Mouse (Mus musculus) hindbrain, embryonic 13.5 days (tissue): Measurements from ENCODE around the gene Mrpl53. TPM values are rescaled to one million over a fixed set of nuclear protein-coding genes. Genes with fewer than 3 reads are reported as not detected.
A peak's percentile ranks its signal among the peaks of the same experiment; 100 is the strongest.

Experiments used
- ATAC-seq: fragments of 200-750 bp; cut with Nextera tagmentation; 2 replicates; pipeline ENCODE4 v1.8.0; 2017; ENCODE audit warnings: moderate TSS enrichment; ENCODE audit not compliant: low FRiP score
- H3K27ac ChIP-seq: fragments of 300-500 bp; sonication (generic); 2 replicates; pipeline ENCODE4 v1.5.1; 2015; ENCODE audit warnings: inconsistent platforms, mild to moderate bottlenecking, moderate library complexity
- H3K27me3 ChIP-seq: fragments of 300-500 bp; sonication (generic); 2 replicates; pipeline ENCODE4 v1.6.1; 2015; ENCODE audit warnings: mild to moderate bottlenecking, inconsistent platforms
- H3K36me3 ChIP-seq: fragments of 300-500 bp; sonication (generic); 2 replicates; pipeline ENCODE4 v1.6.1; 2015; ENCODE audit warnings: mild to moderate bottlenecking, inconsistent platforms
- H3K4me1 ChIP-seq: fragments of 300-500 bp; sonication (generic); replicated peaks from 2 replicates; pipeline ENCODE4 v1.6.1; 2015; ENCODE audit warnings: inconsistent platforms
- H3K4me2 ChIP-seq: fragments of 300-500 bp; sonication (generic); 2 replicates; pipeline ENCODE4 v1.6.1; 2015; ENCODE audit warnings: inconsistent platforms, mild to moderate bottlenecking, moderate library complexity
- H3K4me3 ChIP-seq: fragments of 300-500 bp; sonication (generic); 2 replicates; pipeline ENCODE4 v1.5.1; 2015; ENCODE audit warnings: mild to moderate bottlenecking, inconsistent platforms
- H3K9ac ChIP-seq: fragments of 300-500 bp; sonication (generic); 2 replicates; pipeline ENCODE4 v1.6.1; 2015; ENCODE audit warnings: mild to moderate bottlenecking, inconsistent platforms
- H3K9me3 ChIP-seq: fragments of 300-500 bp; sonication (generic); 2 replicates; pipeline ENCODE4 v1.6.1; 2016; ENCODE audit warnings: inconsistent platforms
- WGBS: fragments of 180-500 bp; shearing (Covaris S2); methylation state at CpG from one replicate; pipeline ENCODE4 v1.1.7; 2015; 5-methylcytosine and 5-hydroxymethylcytosine counted together
- polyA plus RNA-seq: library from polyadenylated mRNA; unstranded; fragments of >200 nt; fragmentation: Nextera tagmentation; extraction: Ambion mirVana; gene quantifications from 2 replicates; pipeline ENCODE4 v1.2.1, GENCODE M21; 2015

The Mrpl53 gene
- polyA plus RNA-seq, 1 experiment from 2014 or later: 123 TPM

- Histone ChIP-seq H3K9me3 (no peaks in the 10 kb centered on the region), H3K4me2 (peak overlapping the region; percentile 98), H3K36me3 (peaks cover 13% of the 10 kb centered on the region), H3K4me1 (peaks cover 23% of the 10 kb centered on the region), H3K27me3 (peaks cover 3% of the 10 kb centered on the region; the same call in 1 of the 2 replicates), H3K4me3 (peak overlapping the region; percentile 80), H3K9ac (peak overlapping the region; percentile 92), H3K27ac (peak overlapping the region; percentile 90)
- peak; percentile 80 for ATAC-seq
- WGBS: 1% methylated on average over 64 of the region's 74 CpGs
Observed at GRCm38 (mm10) chr6:83101688-83102556, 6.9 kb upstream of the Mrpl53 start.

- Histone ChIP-seq H3K9me3 (no peaks in the 10 kb centered on the region), H3K36me3 (peaks cover 19% of the 10 kb centered on the region), H3K9ac (peak overlapping the region; percentile 92), H3K4me3 (peak overlapping the region; percentile 80), H3K4me2 (peak overlapping the region; percentile 98), H3K4me1 (peaks cover 32% of the 10 kb centered on the region), H3K27me3 (peaks cover 3% of the 10 kb centered on the region; the same call in 1 of the 2 replicates), H3K27ac (no peak overlapping the region)
- ATAC-seq: no peak
- WGBS: 43% methylated on average over 11 of the region's 11 CpGs
Observed at GRCm38 (mm10) chr6:83103130-83103650, 5.7 kb upstream of the Mrpl53 start.

GRCm38 (mm10) chr6:83104158-83104557 is 4.7 kb upstream of the Mrpl53 start:
- Histone ChIP-seq H3K4me2 (no peak overlapping the region), H3K4me1 (peaks cover 37% of the 10 kb centered on the region), H3K27me3 (peaks cover 3% of the 10 kb centered on the region; the same call in 1 of the 2 replicates), H3K36me3 (peaks cover 19% of the 10 kb centered on the region), H3K27ac (no peak overlapping the region), H3K9ac (no peak overlapping the region), H3K4me3 (no peak overlapping the region), H3K9me3 (no peaks in the 10 kb centered on the region)
- WGBS: 66% methylated on average over 4 of the region's 4 CpGs
- no peak for ATAC-seq

- WGBS: 33% methylated on average over 13 of the region's 13 CpGs
- Histone ChIP-seq H3K9ac (peak overlapping the region; percentile 89), H3K36me3 (peaks cover 23% of the 10 kb centered on the region), H3K4me3 (peak overlapping the region; percentile 83), H3K4me2 (peak overlapping the region; percentile 82), H3K27me3 (peaks cover 3% of the 10 kb centered on the region; the same call in 1 of the 2 replicates), H3K27ac (peak overlapping the region; percentile 88; the same call in 1 of the 2 replicates), H3K9me3 (no peaks in the 10 kb centered on the region), H3K4me1 (peaks cover 38% of the 10 kb centered on the region)
- no peak for ATAC-seq
Observed at GRCm38 (mm10) chr6:83107566-83108400, 1.1 kb upstream of the Mrpl53 start.

- WGBS: 92% methylated on average over 4 of the region's 4 CpGs
- no peak overlapping the region for H3K9ac ChIP-seq
- no peak overlapping the region for H3K4me3 ChIP-seq
- no peak overlapping the region for H3K4me2 ChIP-seq
- peaks cover 47% of the 10 kb centered on the region for H3K4me1 ChIP-seq
- no peaks in the 10 kb centered on the region for H3K27me3 ChIP-seq
- no peak overlapping the region for H3K27ac ChIP-seq
- no peaks in the 10 kb centered on the region for H3K9me3 ChIP-seq
- ATAC-seq: no peak
- peaks cover 13% of the 10 kb centered on the region for H3K36me3 ChIP-seq
Observed at GRCm38 (mm10) chr6:83111510-83112136, 2.8 kb downstream of the Mrpl53 start.

GRCm38 (mm10) chr6:83115011-83115671 is 6.3 kb downstream of the Mrpl53 start, which contains the start of gene Mogs:
Mogs (plus strand) TSS chr6:83115496.
- H3K9me3 ChIP-seq: no peaks in the 10 kb centered on the region
- H3K4me3 ChIP-seq: peak within 1 kb of the TSS; percentile 88
- peaks cover 55% of the 10 kb centered on the region for H3K4me1 ChIP-seq
- 2% methylated on average over 48 of the region's 58 CpGs for WGBS
- peak within 1 kb of the TSS; percentile 99 for H3K4me2 ChIP-seq
- peak within 1 kb of the TSS; percentile 89 for H3K27ac ChIP-seq
- ATAC-seq: peak; percentile 89
- peak within 1 kb of the TSS; percentile 94 for H3K9ac ChIP-seq
- H3K36me3 ChIP-seq: peaks cover 33% of the 10 kb centered on the region
- H3K27me3 ChIP-seq: no peaks in the 10 kb centered on the region

GRCm38 (mm10) chr6:83115682-83116372 is 7.0 kb downstream of the Mrpl53 start:
- Histone ChIP-seq H3K9me3 (no peaks in the 10 kb centered on the region), H3K9ac (peak overlapping the region; percentile 94), H3K27me3 (no peaks in the 10 kb centered on the region), H3K4me1 (peaks cover 56% of the 10 kb centered on the region), H3K36me3 (peaks cover 30% of the 10 kb centered on the region), H3K27ac (peak overlapping the region; percentile 89), H3K4me3 (peak overlapping the region; percentile 88), H3K4me2 (peak overlapping the region; percentile 99)
- 1% methylated on average over 36 of the region's 48 CpGs for WGBS
- ATAC-seq: peak; percentile 63

- Histone ChIP-seq H3K27ac (peak overlapping the region; percentile 89), H3K27me3 (no peaks in the 10 kb centered on the region), H3K4me2 (peak overlapping the region; percentile 99), H3K4me1 (peaks cover 56% of the 10 kb centered on the region), H3K9me3 (no peaks in the 10 kb centered on the region), H3K36me3 (peaks cover 29% of the 10 kb centered on the region), H3K4me3 (peak overlapping the region; percentile 88), H3K9ac (peak overlapping the region; percentile 94)
- no peak for ATAC-seq
- WGBS: 83% methylated on average over 11 of the region's 11 CpGs
Observed at GRCm38 (mm10) chr6:83116373-83117164, 7.7 kb downstream of the Mrpl53 start.

GRCm38 (mm10) chr6:83117165-83117438 is 8.3 kb downstream of the Mrpl53 start:
- H3K9ac ChIP-seq: peak overlapping the region; percentile 94

GRCm38 (mm10) chr6:83117616-83118015 is 8.8 kb downstream of the Mrpl53 start:
- WGBS: 93% methylated on average over 13 of the region's 13 CpGs
- Histone ChIP-seq H3K27me3 (no peaks in the 10 kb centered on the region), H3K27ac (no peak overlapping the region), H3K9me3 (no peaks in the 10 kb centered on the region), H3K4me1 (peaks cover 66% of the 10 kb centered on the region), H3K9ac (peak overlapping the region; percentile 94), H3K4me2 (no peak overlapping the region), H3K36me3 (peaks cover 29% of the 10 kb centered on the region), H3K4me3 (peak overlapping the region; percentile 88; the same call in 1 of the 2 replicates)
- ATAC-seq: no peak

More at GRCm38 (mm10) chr6:83117165-83117438, 8.3 kb downstream of the Mrpl53 start:
- H3K27ac ChIP-seq: no peak overlapping the region; the same call in 1 of the 2 replicates
- no peak for ATAC-seq
- H3K27me3 ChIP-seq: no peaks in the 10 kb centered on the region
- H3K4me2 ChIP-seq: peak overlapping the region; percentile 99
- H3K4me1 ChIP-seq: peaks cover 61% of the 10 kb centered on the region
- peak overlapping the region; percentile 88; the same call in 1 of the 2 replicates for H3K4me3 ChIP-seq
- 89% methylated on average over 4 of the region's 4 CpGs for WGBS
- H3K9me3 ChIP-seq: no peaks in the 10 kb centered on the region
- peaks cover 29% of the 10 kb centered on the region for H3K36me3 ChIP-seq
